Mouse (Mus musculus) pancreas, adult 10 weeks (tissue): ENCODE measurements around the gene Ttc7. TPM values are rescaled to one million over a fixed set of nuclear protein-coding genes. Genes with fewer than 3 reads are reported as not detected.

Experiments
- polyA plus RNA-seq: library from polyadenylated mRNA; stranded (reverse); fragments of 350-450 nt; fragmentation: Illumina TruSeq; extraction: RNeasy Lipid Tissue Mini Kit (QIAGEN cat#74804); gene quantifications from one replicate; pipeline ENCODE4 v1.2.3, GENCODE M21; 2015; ENCODE audit warnings: low read depth, low replicate concordance; ENCODE audit not compliant: insufficient read depth

Gene Ttc7
- polyA plus RNA-seq: 6.8 TPM

DNA sequence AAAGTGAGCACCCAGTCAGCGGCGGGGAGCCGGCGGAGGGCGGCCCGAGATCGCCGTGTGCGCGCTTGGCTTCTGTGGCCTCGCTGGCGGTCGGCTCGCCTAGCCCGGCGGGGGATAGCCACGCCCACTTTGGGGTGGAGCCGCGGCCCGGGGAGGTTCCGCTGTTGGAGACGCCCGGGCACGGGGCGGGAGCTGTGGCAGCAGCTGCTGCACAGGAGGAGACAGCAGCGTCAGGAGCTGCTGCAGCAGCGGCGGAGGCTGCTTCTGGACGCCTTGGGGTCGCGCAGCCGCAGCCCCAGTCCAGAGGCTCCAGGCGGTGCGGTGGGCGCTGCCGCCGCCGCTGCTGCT lies at the start of gene Ttc7:
Gene Ttc7, plus strand, starts transcription at position 181 of the 348 bp plus-strand sequence.

GRCm38 (mm10) chr17:87265792-87266186 lies 16.9 kb upstream of the Ttc7 start, which contains the start of gene Mcfd2:
TSS of gene Mcfd2 (minus strand) at chr17:87265935.

DNA sequence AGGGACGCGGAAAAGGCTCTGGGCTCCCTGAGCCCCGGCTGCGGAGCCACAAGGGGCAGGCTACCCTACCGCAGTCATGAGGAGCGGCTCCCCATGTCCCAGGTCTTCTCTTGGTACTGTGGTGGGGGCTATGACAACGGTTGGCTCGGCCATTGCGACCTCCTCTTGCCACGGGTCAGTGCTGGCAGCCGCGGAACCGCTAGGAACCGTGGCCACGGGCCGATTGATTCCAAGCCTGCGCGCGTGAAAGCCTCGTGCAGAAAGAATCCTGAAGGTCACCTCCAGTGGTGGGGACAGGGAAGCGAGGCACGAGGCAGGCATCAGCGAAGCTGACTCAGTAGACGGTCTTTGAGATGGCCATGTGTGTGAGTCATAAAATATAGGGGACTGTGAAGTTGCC lies 144.8 kb downstream of the Ttc7 start, which contains the start of gene Stpg4:
Gene Stpg4, minus strand, starts transcription at position 231 of the 400 bp plus-strand sequence.

Other genes starting within 250 kb of the Ttc7 start
- 4.7 TPM for gene Socs5, start 175.2 kb upstream of the Ttc7 start, polyA plus RNA-seq
- 79.1 TPM for gene Mcfd2, start 17.0 kb upstream of the Ttc7 start, polyA plus RNA-seq
- not detected for gene Stpg4, start 144.9 kb downstream of the Ttc7 start, polyA plus RNA-seq
- 79.5 TPM for gene Calm2, start 164.0 kb downstream of the Ttc7 start, polyA plus RNA-seq